Mouse (Mus musculus): ENCODE data around the gene Ank. TPM values are rescaled to one million over a fixed set of nuclear protein-coding genes. Genes with fewer than 3 reads are reported as not detected.

Gene Ank
- polyA plus RNA-seq, 1 experiment: 20.7 TPM

DNA sequence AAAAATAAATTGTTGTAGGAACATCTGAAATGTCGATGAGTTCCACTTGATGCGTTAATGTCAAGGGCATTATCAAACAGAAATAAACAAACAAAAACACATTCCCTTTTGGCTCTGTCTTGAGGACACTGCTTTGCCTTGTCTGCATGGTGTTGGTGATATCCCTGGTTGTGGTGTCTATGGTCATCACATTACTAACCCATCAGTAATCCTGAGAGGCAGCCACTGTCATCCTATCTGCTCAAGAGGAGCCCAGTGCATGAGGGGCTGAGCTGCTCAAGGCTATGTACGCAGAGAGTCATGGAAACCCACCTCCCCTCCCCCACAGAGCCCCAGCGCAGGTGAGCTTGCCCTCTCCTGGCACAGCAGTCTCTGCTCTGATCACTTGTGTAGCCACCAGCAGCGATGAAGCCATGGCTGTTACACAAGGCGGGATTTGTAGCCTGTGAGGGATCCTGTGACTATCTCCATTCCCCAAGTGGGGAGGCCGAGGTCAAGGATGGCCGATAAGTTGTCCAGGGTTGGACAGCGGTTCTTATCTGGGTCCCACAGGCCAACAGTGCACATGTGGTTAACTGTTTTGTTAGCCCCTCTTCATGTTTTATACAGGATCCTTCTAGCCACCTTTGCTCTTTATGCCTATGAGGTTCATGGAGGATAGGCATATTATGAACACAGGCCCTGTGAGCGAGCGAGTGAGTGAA, 30.3 kb downstream of the Ank start:
- Histone ChIP-seq H3K27ac (ENCODE audit: control insufficient read depth, insufficient read depth, low read depth, low read length, poor library complexity) (peak overlapping the region; percentile 93), H3K4me1 (ENCODE audit: control insufficient read depth, insufficient read depth, low read length) (peaks cover 4% of the 10 kb centered on the region)
- 56% methylated on average over 11 of the region's 11 CpGs for WGBS

DNA sequence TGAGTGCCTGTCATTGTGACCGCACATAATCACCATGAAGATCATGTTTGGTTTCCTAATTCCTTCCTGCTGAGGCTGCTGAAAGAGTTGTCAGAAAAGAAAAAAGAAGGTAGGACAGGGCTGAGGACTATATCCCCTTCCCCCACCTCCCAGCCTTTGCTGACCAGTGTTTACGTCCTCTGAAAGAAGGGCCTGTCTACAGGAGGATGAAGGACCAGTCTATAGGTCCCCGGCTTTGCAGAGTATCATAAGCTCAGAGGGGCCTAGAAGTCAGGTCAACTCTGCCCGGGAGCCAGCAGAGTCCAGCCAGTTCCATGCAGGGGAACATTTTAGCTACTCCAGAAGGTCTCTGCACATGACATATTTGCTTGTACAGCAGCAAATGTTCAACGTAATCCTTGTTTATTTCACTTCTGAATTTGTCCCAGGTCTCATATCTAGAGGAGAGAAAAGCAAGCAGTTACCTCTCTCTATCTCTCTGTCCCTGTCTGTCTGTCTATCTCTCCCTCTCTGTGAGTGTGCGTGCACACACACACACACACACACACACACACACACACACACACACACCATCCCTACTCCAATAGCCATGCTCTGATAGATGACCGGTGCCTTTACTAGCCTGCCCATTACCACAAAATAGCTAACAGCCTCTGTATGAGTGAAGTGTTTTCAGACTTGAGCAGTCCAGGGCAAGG, 31.0 kb downstream of the Ank start:
- H3K4me3 ChIP-seq (replicated peaks; ENCODE audit: control insufficient read depth, low read depth, low read length): no peak overlapping the region
- peaks cover 4% of the 10 kb centered on the region for H3K4me1 ChIP-seq (ENCODE audit: control insufficient read depth, insufficient read depth, low read length)
- peak overlapping the region; percentile 72 for H3K27ac ChIP-seq (ENCODE audit: control insufficient read depth, insufficient read depth, low read depth, low read length, poor library complexity)
- TF ChIP-seq CTCF (IDR thresholded peaks at IDR 0.05; ENCODE audit: control insufficient read depth, insufficient read depth, low read length): no peak
- TF ChIP-seq POLR2A (IDR thresholded peaks at IDR 0.05; ENCODE audit: borderline replicate concordance, control insufficient read depth, low read depth, low read length): no peak
- WGBS: 57% methylated on average over 7 of the region's 7 CpGs

More for the DNA sequence above, 30.3 kb downstream of the Ank start:
- H3K4me3 ChIP-seq (replicated peaks; ENCODE audit: control insufficient read depth, low read depth, low read length): no peak overlapping the region
- TF ChIP-seq CTCF (IDR thresholded peaks at IDR 0.05; ENCODE audit: control insufficient read depth, insufficient read depth, low read length) (no peak), POLR2A (IDR thresholded peaks at IDR 0.05; ENCODE audit: borderline replicate concordance, control insufficient read depth, low read depth, low read length) (peak; percentile 68)

DNA sequence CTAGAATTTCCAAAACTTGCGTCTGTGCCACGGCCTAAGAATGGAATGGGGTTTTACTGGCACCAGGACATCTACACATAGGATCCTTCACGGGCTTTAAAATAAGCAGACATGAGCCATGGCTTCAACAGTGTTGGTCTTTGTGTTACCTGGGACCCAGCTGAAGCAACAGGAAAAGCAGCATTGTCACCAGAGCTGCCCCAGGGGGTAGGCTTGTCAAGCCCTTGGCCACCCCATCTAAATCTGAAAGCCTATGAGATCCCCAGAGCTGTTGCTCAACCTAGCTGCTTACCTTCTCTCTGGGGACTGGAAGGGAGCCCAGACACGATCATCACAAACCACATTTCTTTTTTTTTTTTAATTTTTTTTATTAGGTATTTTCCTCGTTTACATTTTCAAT, 31.6 kb downstream of the Ank start:
- no peak for TF ChIP-seq CTCF (IDR thresholded peaks at IDR 0.05; ENCODE audit: control insufficient read depth, insufficient read depth, low read length)
- no peak for TF ChIP-seq POLR2A (IDR thresholded peaks at IDR 0.05; ENCODE audit: borderline replicate concordance, control insufficient read depth, low read depth, low read length)
- Histone ChIP-seq H3K4me1 (ENCODE audit: control insufficient read depth, insufficient read depth, low read length) (peaks cover 4% of the 10 kb centered on the region), H3K27ac (ENCODE audit: control insufficient read depth, insufficient read depth, low read depth, low read length, poor library complexity) (peak overlapping the region; percentile 41; the same call in 1 of the 2 replicates), H3K4me3 (replicated peaks; ENCODE audit: control insufficient read depth, low read depth, low read length) (no peak overlapping the region)
- 55% methylated on average over 5 of the region's 5 CpGs for WGBS

DNA sequence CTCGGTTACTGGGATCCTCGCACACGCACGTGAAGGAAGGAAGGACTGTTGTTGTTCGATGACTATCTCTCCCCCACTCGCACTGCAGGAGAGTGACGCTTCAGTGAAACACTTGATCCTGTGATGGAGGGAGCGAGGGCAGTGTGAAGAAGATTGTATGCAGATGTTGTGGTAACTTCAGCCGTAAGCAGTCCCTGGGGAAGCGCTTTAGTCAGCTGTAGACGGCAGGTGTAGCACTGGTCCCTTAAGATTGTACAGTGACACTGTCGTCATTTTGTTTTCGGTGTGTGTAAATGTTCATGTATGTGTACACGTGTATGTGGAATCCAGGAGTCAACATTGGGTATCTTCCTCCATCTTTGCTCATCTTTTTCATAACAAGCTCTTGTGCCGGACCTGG, 33.9 kb downstream of the Ank start:
- TF ChIP-seq CTCF (IDR thresholded peaks at IDR 0.05; ENCODE audit: control insufficient read depth, insufficient read depth, low read length): no peak
- TF ChIP-seq POLR2A (IDR thresholded peaks at IDR 0.05; ENCODE audit: borderline replicate concordance, control insufficient read depth, low read depth, low read length): no peak
- 80% methylated on average over 15 of the region's 15 CpGs for WGBS
- Histone ChIP-seq H3K4me3 (replicated peaks; ENCODE audit: control insufficient read depth, low read depth, low read length) (no peak overlapping the region), H3K27ac (ENCODE audit: control insufficient read depth, insufficient read depth, low read depth, low read length, poor library complexity) (no peak overlapping the region), H3K4me1 (ENCODE audit: control insufficient read depth, insufficient read depth, low read length) (peaks cover 3% of the 10 kb centered on the region)

DNA sequence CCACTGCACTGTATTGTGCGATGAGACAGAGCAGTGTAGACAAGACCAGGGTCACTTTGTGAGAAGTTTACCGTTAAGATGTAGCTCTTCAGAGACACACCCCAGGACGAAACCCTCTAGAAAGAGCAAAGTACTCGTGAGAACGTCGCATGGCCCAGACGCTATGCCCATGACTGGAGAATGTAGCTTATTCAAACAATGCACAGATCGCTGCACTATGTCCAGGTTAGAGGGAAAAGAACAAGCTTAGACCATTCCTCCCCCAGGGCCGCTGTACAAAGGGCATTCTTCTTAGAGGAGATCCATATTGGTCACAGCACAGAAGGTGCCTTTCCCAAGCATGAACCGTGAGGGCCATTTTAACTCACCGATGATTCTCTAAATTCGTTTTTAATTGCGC, 35.9 kb downstream of the Ank start:
- Histone ChIP-seq H3K4me1 (ENCODE audit: control insufficient read depth, insufficient read depth, low read length) (no peaks in the 10 kb centered on the region; the same call in 1 of the 2 replicates), H3K27ac (ENCODE audit: control insufficient read depth, insufficient read depth, low read depth, low read length, poor library complexity) (no peak overlapping the region), H3K4me3 (replicated peaks; ENCODE audit: control insufficient read depth, low read depth, low read length) (no peak overlapping the region)
- no peak for TF ChIP-seq CTCF (IDR thresholded peaks at IDR 0.05; ENCODE audit: control insufficient read depth, insufficient read depth, low read length)
- no peak for TF ChIP-seq POLR2A (IDR thresholded peaks at IDR 0.05; ENCODE audit: borderline replicate concordance, control insufficient read depth, low read depth, low read length)
- WGBS: 93% methylated on average over 13 of the region's 13 CpGs

DNA sequence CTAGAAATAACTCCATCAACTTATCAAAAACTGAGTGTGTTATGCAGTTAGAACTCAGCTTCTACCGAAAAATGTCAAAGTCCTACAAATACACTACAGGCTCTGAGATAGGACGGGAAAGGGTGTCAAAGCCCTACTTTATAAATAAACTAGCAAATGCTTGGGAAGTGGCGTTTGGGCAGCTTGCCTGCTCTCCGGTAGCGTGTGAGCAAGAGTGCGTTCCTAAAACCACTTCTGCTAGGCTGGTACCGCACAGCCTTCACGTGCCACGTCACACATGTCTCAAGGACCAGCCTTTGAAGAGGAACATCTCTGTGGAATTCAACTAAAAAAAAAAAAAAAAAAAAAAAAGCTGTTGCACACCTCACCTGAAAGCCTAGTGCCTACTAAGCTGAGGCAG, 36.7 kb downstream of the Ank start:
- no peaks in the 10 kb centered on the region; the same call in 1 of the 2 replicates for H3K4me1 ChIP-seq (ENCODE audit: control insufficient read depth, insufficient read depth, low read length)
- no peak overlapping the region for H3K27ac ChIP-seq (ENCODE audit: control insufficient read depth, insufficient read depth, low read depth, low read length, poor library complexity)
- WGBS: 43% methylated on average over 9 of the region's 9 CpGs
- TF ChIP-seq CTCF (IDR thresholded peaks at IDR 0.05; ENCODE audit: control insufficient read depth, insufficient read depth, low read length): no peak
- TF ChIP-seq POLR2A (IDR thresholded peaks at IDR 0.05; ENCODE audit: borderline replicate concordance, control insufficient read depth, low read depth, low read length): no peak
- H3K4me3 ChIP-seq (replicated peaks; ENCODE audit: control insufficient read depth, low read depth, low read length): no peak overlapping the region

DNA sequence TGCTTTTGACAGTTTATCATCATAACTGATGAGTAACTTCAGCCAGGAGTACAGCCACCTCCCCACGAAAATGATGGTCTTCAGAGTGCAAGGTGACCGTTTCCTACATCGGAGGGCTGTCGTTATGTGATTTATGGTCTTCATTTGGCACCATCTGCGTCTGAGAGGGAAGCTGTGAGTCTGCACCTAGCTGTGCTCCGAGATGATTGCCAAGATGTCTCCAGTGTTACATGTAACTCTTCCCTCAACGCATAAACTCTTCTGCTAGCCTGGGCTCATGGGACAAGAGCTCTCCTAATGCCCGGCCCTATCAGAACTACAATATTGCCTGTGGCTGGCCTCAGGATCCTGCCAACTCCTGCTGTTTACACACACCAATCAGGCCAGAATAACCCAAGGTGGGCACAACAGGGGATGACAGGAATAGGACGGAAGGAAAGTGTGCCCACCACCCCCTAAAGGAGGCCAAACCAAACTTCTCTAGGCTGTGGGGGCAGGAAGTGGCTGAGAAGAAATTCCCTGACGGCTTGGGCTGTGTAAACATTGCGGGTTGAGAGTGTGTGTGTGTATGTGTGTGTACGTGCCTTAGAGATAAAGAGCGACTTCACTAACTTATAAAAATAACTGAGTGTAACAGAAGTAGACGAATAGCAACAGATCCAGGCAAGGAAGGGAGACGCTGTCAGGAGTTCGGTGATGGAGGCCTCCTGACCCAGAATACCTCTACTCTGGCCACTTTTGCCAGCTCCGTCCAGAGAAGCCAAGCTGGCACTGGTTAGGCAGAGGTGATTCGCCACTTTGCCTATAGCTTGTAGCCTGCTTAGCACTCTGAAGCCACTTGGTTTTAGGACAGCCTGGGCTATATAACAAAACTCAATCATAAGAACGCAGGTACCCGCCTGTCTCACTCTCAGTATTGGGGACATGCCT, 37.6 kb downstream of the Ank start:
- no peak overlapping the region for H3K27ac ChIP-seq (ENCODE audit: control insufficient read depth, insufficient read depth, low read depth, low read length, poor library complexity)

More for the DNA sequence above, 37.6 kb downstream of the Ank start:
- Histone ChIP-seq H3K4me3 (replicated peaks; ENCODE audit: control insufficient read depth, low read depth, low read length) (no peak overlapping the region), H3K4me1 (ENCODE audit: control insufficient read depth, insufficient read depth, low read length) (no peaks in the 10 kb centered on the region; the same call in 1 of the 2 replicates)
- TF ChIP-seq POLR2A (IDR thresholded peaks at IDR 0.05; ENCODE audit: borderline replicate concordance, control insufficient read depth, low read depth, low read length): no peak
- 45% methylated on average over 20 of the region's 20 CpGs for WGBS
